Mouse (Mus musculus): ENCODE results near the gene Vgll4. TPM values are rescaled to one million over a fixed set of nuclear protein-coding genes. Genes with fewer than 3 reads are reported as not detected.

Gene Vgll4
- polyA plus RNA-seq, 1 experiment from 2014 or later: 54.8 TPM

DNA sequence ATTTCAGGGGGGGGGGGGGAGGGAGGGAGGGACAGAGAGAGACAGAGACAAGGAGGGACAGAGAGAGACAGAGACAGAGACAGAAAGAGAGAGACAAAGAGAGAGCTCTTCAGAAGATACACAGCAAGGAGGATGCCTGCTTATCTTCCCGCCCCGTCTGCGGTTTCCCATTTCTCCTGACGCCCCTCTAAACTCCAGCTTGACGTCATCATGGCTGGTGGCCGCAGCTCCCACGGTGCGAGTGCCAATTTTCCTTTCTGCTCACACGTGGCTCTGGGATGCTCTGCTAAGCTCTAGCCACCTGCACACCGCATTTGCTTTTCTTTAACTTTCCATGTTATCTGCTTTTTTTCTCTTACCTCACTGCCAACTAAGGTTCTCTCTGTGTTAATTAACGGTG, 151.8 kb downstream of the Vgll4 start:
- no peaks in the 10 kb centered on the region for H3K36me3 ChIP-seq (ENCODE audit: control insufficient read depth, insufficient read depth, low read length)
- no peak overlapping the region for H3K9ac ChIP-seq (ENCODE audit: low read length)
- no peak overlapping the region for H3K4me3 ChIP-seq (ENCODE audit: low read depth, low read length)
- H3K27ac ChIP-seq (ENCODE audit: low read depth, low read length): no peak overlapping the region
- H3K27me3 ChIP-seq (ENCODE audit: control insufficient read depth, insufficient read depth, low read length): no peaks in the 10 kb centered on the region
- WGBS: 56% methylated on average over 11 of the region's 11 CpGs
- ATAC-seq (ENCODE audit: low FRiP score): no peak
- H3K4me1 ChIP-seq (ENCODE audit: control insufficient read depth, insufficient read depth, low read length): no peaks in the 10 kb centered on the region
- DNase-seq (ENCODE audit: low spot score, missing footprints): no peak
- H3K9me3 ChIP-seq (ENCODE audit: control insufficient read depth, low read length): no peaks in the 10 kb centered on the region
- no peak overlapping the region for H3K4me2 ChIP-seq

DNA sequence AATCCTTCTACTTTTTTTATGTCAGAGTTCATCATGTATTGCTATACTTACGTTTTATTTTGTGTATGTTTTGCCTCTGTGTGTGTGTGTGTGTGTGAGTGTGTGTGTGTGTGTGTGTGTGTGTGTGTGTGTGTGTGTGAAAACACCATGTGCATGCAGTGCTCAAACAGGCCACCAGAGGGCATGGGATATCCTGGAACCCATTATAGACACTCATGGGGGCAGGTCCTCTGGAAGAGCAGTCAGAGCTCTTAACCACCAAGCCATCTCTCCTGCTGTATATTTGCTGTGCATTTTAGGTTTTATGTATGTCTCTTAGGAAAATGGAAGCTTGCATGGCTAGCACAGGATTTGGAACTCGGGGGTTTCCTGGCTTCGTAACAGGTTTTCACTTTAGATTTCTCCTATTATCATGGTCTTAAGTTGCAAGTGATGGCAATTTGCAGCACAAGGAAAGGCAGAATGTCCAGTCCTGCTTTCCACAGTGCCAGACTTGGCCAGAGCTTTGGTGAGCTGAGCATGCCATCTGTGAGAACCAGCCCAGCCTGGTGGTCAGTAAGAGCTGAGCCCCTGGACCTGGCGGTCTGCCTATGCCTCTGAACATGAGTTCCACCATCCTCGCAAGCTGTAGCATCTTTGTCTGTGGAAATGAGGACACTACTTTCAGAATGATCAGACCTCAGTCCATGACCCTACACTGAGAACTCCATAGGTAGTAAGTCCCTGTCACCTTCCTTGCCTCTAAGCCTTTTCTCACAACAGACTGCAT, 154.7 kb downstream of the Vgll4 start:
- Histone ChIP-seq H3K9ac (ENCODE audit: low read length) (no peak overlapping the region), H3K4me2 (no peak overlapping the region), H3K4me3 (ENCODE audit: low read depth, low read length) (no peak overlapping the region), H3K36me3 (ENCODE audit: control insufficient read depth, insufficient read depth, low read length) (no peaks in the 10 kb centered on the region), H3K4me1 (ENCODE audit: control insufficient read depth, insufficient read depth, low read length) (no peaks in the 10 kb centered on the region), H3K27me3 (ENCODE audit: control insufficient read depth, insufficient read depth, low read length) (no peaks in the 10 kb centered on the region), H3K27ac (ENCODE audit: low read depth, low read length) (no peak overlapping the region), H3K9me3 (ENCODE audit: control insufficient read depth, low read length) (no peaks in the 10 kb centered on the region)
- WGBS: 94% methylated on average over 5 of the region's 5 CpGs
- DNase-seq (ENCODE audit: low spot score, missing footprints) (no peak), ATAC-seq (ENCODE audit: low FRiP score) (no peak)

DNA sequence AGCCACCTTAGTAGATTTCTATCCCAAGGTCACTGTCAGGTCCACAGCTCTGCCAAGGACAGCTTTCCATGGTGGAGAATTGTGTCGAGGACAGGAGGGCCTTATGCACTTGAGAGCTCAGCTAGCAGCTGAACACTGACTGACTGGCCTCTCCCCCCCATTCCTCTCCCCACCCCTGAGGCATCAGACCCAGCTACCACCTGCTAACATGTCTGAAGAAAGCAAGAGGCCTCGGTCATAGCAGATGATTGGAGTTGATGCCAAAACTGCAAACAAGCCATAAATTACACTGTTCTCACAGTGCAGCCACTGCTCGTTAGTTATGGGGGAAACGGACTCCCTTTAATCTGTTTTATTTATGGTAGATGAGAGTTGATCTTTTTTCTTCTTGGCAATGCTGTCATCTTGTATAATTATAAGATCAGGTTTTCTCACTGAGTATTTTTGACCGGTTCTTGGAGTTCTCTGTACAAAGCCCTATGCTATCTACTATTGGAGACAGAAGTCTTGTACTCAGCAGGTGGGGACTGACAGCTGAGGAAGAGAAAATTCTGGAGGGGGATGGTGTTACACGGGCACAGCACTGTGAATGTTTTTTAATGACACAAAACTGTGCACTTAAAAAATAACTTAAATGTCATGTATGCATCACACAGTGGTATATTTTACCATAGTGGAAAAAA, 155.5 kb downstream of the Vgll4 start:
- Histone ChIP-seq H3K9ac (ENCODE audit: low read length) (no peak overlapping the region), H3K36me3 (ENCODE audit: control insufficient read depth, insufficient read depth, low read length) (no peaks in the 10 kb centered on the region), H3K27ac (ENCODE audit: low read depth, low read length) (no peak overlapping the region), H3K27me3 (ENCODE audit: control insufficient read depth, insufficient read depth, low read length) (no peaks in the 10 kb centered on the region), H3K9me3 (ENCODE audit: control insufficient read depth, low read length) (no peaks in the 10 kb centered on the region), H3K4me1 (ENCODE audit: control insufficient read depth, insufficient read depth, low read length) (no peaks in the 10 kb centered on the region), H3K4me2 (no peak overlapping the region), H3K4me3 (ENCODE audit: low read depth, low read length) (no peak overlapping the region)
- ATAC-seq (ENCODE audit: low FRiP score): no peak
- DNase-seq (ENCODE audit: low spot score, missing footprints): no peak
- 85% methylated on average over 6 of the region's 6 CpGs for WGBS

- Histone ChIP-seq H3K4me2 (no peak overlapping the region), H3K4me3 (ENCODE audit: low read depth, low read length) (no peak overlapping the region), H3K4me1 (ENCODE audit: control insufficient read depth, insufficient read depth, low read length) (no peaks in the 10 kb centered on the region), H3K36me3 (ENCODE audit: control insufficient read depth, insufficient read depth, low read length) (no peaks in the 10 kb centered on the region), H3K27ac (ENCODE audit: low read depth, low read length) (no peak overlapping the region), H3K9me3 (ENCODE audit: control insufficient read depth, low read length) (no peaks in the 10 kb centered on the region), H3K9ac (ENCODE audit: low read length) (no peak overlapping the region), H3K27me3 (ENCODE audit: control insufficient read depth, insufficient read depth, low read length) (no peaks in the 10 kb centered on the region)
- no peak for DNase-seq (ENCODE audit: low spot score, missing footprints)
- no peak for ATAC-seq (ENCODE audit: low FRiP score)
- 84% methylated on average over 4 of the region's 4 CpGs for WGBS
Measured at GRCm38 (mm10) chr6:114812779-114813178, 157.0 kb downstream of the Vgll4 start.

DNA sequence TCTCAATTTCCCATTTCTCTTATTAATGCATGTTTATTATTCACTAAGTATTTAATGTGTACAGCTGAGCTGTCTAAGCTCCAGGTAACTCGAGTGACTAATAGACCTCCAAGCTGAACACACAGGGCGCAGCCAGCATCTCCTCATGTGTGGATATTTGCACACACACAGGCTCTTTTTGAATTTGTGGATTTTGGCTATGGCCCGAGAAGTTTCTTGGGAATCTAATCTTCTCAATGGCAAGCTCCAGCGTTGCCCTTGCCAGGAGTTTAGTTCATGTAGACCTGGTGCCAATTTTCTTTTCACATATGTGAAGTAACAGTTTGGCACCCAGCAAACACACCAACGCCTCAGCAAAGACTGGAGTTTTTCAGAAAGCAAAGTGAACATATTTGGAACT, 157.5 kb downstream of the Vgll4 start:
- no peak overlapping the region for H3K4me3 ChIP-seq (ENCODE audit: low read depth, low read length)
- no peaks in the 10 kb centered on the region for H3K4me1 ChIP-seq (ENCODE audit: control insufficient read depth, insufficient read depth, low read length)

More for the DNA sequence above, 157.5 kb downstream of the Vgll4 start:
- Histone ChIP-seq H3K4me2 (no peak overlapping the region), H3K9me3 (ENCODE audit: control insufficient read depth, low read length) (no peaks in the 10 kb centered on the region), H3K9ac (ENCODE audit: low read length) (no peak overlapping the region), H3K27ac (ENCODE audit: low read depth, low read length) (no peak overlapping the region), H3K36me3 (ENCODE audit: control insufficient read depth, insufficient read depth, low read length) (no peaks in the 10 kb centered on the region), H3K27me3 (ENCODE audit: control insufficient read depth, insufficient read depth, low read length) (no peaks in the 10 kb centered on the region)
- ATAC-seq (ENCODE audit: low FRiP score): no peak
- WGBS: 87% methylated on average over 5 of the region's 5 CpGs
- no peak for DNase-seq (ENCODE audit: low spot score, missing footprints)

Other genes starting within 250 kb of the Vgll4 start
- gene Tamm41, start 67.9 kb upstream of the Vgll4 start, polyA plus RNA-seq (2014; fragmentation: Nextera tagmentation; extraction: Ambion mirVana): 71.2 and 76.9 TPM in 2 replicates
- gene Syn2, start 164.9 kb upstream of the Vgll4 start, polyA plus RNA-seq (2014; fragmentation: Nextera tagmentation; extraction: Ambion mirVana): 2.3 and 2.7 TPM in 2 replicates

All from midbrain, embryonic 11.5 days (tissue).